In genomic region chr4:66027866-66028265, GRCm38 (mm10) we compare ENCODE assay signal across 22 mouse cellular contexts.
A peak's percentile ranks its signal among the peaks of the same experiment; 100 is the strongest.
DNase-seq lines count a peak whose midpoint lies in the region; ATAC-seq lines count a peak whose summit lies in the region.
"Had no signal": no experiment of that assay in that cellular context is flagged by ENCODE, and none has a peak within 500 bp of the region (broad histone marks: within the 10 kb centered on the region; RNA-seq: fewer than 3 reads in every experiment).

No protein-coding gene starts in this region.

- H3K4me3 ChIP-seq in heart, embryonic 11.5 days (ENCODE audit: low read depth, low read length): no peak overlapping the region

- H3K27ac ChIP-seq in heart, embryonic 11.5 days (ENCODE audit: low read depth, low read length): no peak overlapping the region

- 82% methylated on average over 1 of the region's 1 CpGs for WGBS in heart, embryonic 11.5 days (ENCODE audit: insufficient replicate concordance)

- peak; percentile 89 for ATAC-seq in frontal cortex, adult (ENCODE audit: low TSS enrichment)
- ATAC-seq in heart, embryonic 11.5 days (replicated peaks; ENCODE audit: insufficient number of reproducible peaks, low FRiP score, low TSS enrichment): no peak
- ATAC-seq: activated CD4-positive, CD25-positive, alpha-beta regulatory T cell, adult 4 months; CD4-positive, CD25-positive, alpha-beta regulatory T cell, adult 4 months; Patski had no signal

- H3K27me3 ChIP-seq in heart, embryonic 11.5 days (ENCODE audit: control insufficient read depth, insufficient read depth, low read length): no peaks in the 10 kb centered on the region
- H3K27me3 ChIP-seq: CH12.LX, Patski had no signal

- no peaks in the 10 kb centered on the region for H3K9me3 ChIP-seq in heart, embryonic 11.5 days (replicated peaks; ENCODE audit: control insufficient read depth, low read length)

- no peak overlapping the region for H3K9ac ChIP-seq in heart, embryonic 11.5 days (ENCODE audit: low read depth, low read length)

- no peaks in the 10 kb centered on the region for H3K36me3 ChIP-seq in heart, embryonic 11.5 days (ENCODE audit: control insufficient read depth, insufficient read depth, low read length)
- H3K36me3 ChIP-seq: G1E had no signal

- DNase-seq in frontal cortex, postnatal 10 days (ENCODE audit: low spot score in 2 of 2): no peak
- DNase-seq in heart, adult 11 months: peak; percentile 52
- peak; percentile 31 for DNase-seq in brain, adult 2 months (ENCODE audit: low read depth, low spot score)
- no peak for DNase-seq in ovary, postnatal 36 days (ENCODE audit: low spot score)
- DNase-seq: adrenal gland, adult 2 months; adrenal gland, adult 8-10 months; adrenal gland, postnatal 10 days; adrenal gland, postnatal 14 days; adrenal gland, postnatal 25 days; adrenal gland, postnatal 36 days; B cell, adult 2 months; cerebellum, adult 11 months; cerebellum, adult 11-12 months; cerebellum, adult 18-20 months; cerebellum, adult 2 months had no signal

- no peaks in the 10 kb centered on the region for H3K4me1 ChIP-seq in heart, embryonic 11.5 days (ENCODE audit: control insufficient read depth, insufficient read depth, low read length)

- no peak overlapping the region for H3K4me2 ChIP-seq in heart, embryonic 11.5 days

Comparison
In these comparisons a context has a peak if more than half of its experiments do, and no peak if none do; other contexts are left out.
1. DNase-seq: peak in heart, adult 11 months (single experiment) and brain, adult 2 months (single experiment); none in frontal cortex, postnatal 10 days (0 of 2) and ovary, postnatal 36 days (single experiment).